Mouse (Mus musculus) intestine, embryonic 15.5 days (tissue): Measurements from ENCODE around the gene Clasp2. TPM values are rescaled to one million over a fixed set of nuclear protein-coding genes. Genes with fewer than 3 reads are reported as not detected.
"Not testable (repeated sequence)": the region's sequence is repeated elsewhere in the genome, so short reads cannot be mapped to it uniquely, and the experiment has no call there.

ENCODE experiments used
- ATAC-seq: fragments of 200-750 bp; cut with Nextera tagmentation; 2 replicates; pipeline ENCODE4 v1.8.0; 2017; ENCODE audit warnings: moderate TSS enrichment, moderate library complexity
- H3K27ac ChIP-seq: fragments of 300-500 bp; sonication (generic); 2 replicates; pipeline ENCODE4 v1.5.1; 2015; ENCODE audit warnings: mild to moderate bottlenecking, inconsistent platforms
- H3K27me3 ChIP-seq: fragments of 300-500 bp; sonication (generic); replicated peaks from 2 replicates; pipeline ENCODE4 v1.6.1; 2015; ENCODE audit warnings: inconsistent platforms
- H3K36me3 ChIP-seq: fragments of 300-500 bp; sonication (generic); 2 replicates; pipeline ENCODE4 v1.6.1; 2015; ENCODE audit warnings: inconsistent platforms
- H3K4me1 ChIP-seq: fragments of 300-500 bp; sonication (generic); replicated peaks from 2 replicates; pipeline ENCODE4 v1.6.1; 2015; ENCODE audit warnings: inconsistent platforms
- H3K4me2 ChIP-seq: fragments of 300-500 bp; sonication (generic); replicated peaks from 2 replicates; pipeline ENCODE4 v1.6.1; 2015; ENCODE audit warnings: mild to moderate bottlenecking, inconsistent platforms
- H3K4me3 ChIP-seq: fragments of 300-500 bp; sonication (generic); replicated peaks from 2 replicates; pipeline ENCODE4 v1.5.1; 2015; ENCODE audit warnings: inconsistent platforms
- H3K9ac ChIP-seq: fragments of 300-500 bp; sonication (generic); 2 replicates; pipeline ENCODE4 v1.6.1; 2015; ENCODE audit warnings: inconsistent platforms
- H3K9me3 ChIP-seq: fragments of 300-500 bp; sonication (generic); 2 replicates; pipeline ENCODE4 v1.6.1; 2016; ENCODE audit warnings: inconsistent platforms
- WGBS: fragments of 180-500 bp; shearing (Covaris S2); methylation state at CpG from one replicate; pipeline ENCODE4 v1.1.7; 2015; 5-methylcytosine and 5-hydroxymethylcytosine counted together
- polyA plus RNA-seq: library from polyadenylated mRNA; unstranded; fragments of >200 nt; fragmentation: Nextera tagmentation; extraction: Ambion mirVana; gene quantifications from 2 replicates; pipeline ENCODE4 v1.2.1, GENCODE M21; 2015

The Clasp2 gene
- polyA plus RNA-seq, 1 experiment from 2014 or later = 22.5 TPM

- Histone ChIP-seq H3K36me3 (no peaks in the 10 kb centered on the region), H3K27ac (no peak overlapping the region), H3K4me3 (no peak overlapping the region), H3K9ac (no peak overlapping the region), H3K27me3 (no peaks in the 10 kb centered on the region), H3K9me3 (no peaks in the 10 kb centered on the region), H3K4me1 (no peaks in the 10 kb centered on the region), H3K4me2 (no peak overlapping the region)
- WGBS = 86% methylated on average over 6 of the region's 6 CpGs
- peak; percentile 80 for ATAC-seq
Measured at GRCm38 (mm10) chr9:113762389-113762788, 21.1 kb downstream of the Clasp2 start.

GRCm38 (mm10) chr9:113763123-113763522, 21.9 kb downstream of the Clasp2 start:
- Histone ChIP-seq H3K4me1 (no peaks in the 10 kb centered on the region), H3K36me3 (no peaks in the 10 kb centered on the region), H3K27ac (no peak overlapping the region), H3K9ac (no peak overlapping the region), H3K9me3 (no peaks in the 10 kb centered on the region), H3K27me3 (no peaks in the 10 kb centered on the region), H3K4me3 (no peak overlapping the region), H3K4me2 (no peak overlapping the region)
- WGBS = 65% methylated on average over 4 of the region's 4 CpGs
- ATAC-seq = peak; percentile 69; the same call in 1 of the 2 replicates

GRCm38 (mm10) chr9:113770640-113771039, 29.4 kb downstream of the Clasp2 start:
- Histone ChIP-seq H3K4me1 (no peaks in the 10 kb centered on the region), H3K27ac (no peak overlapping the region), H3K36me3 (0 out of 2 replicates have a peak, but pooled peaks cover 3% of the 10 kb centered on the region), H3K9me3 (no peaks in the 10 kb centered on the region), H3K9ac (no peak overlapping the region), H3K4me2 (no peak overlapping the region), H3K4me3 (no peak overlapping the region), H3K27me3 (no peaks in the 10 kb centered on the region)
- WGBS = 75% methylated on average over 4 of the region's 4 CpGs
- ATAC-seq = no peak

- ATAC-seq = no peak
- no peak overlapping the region for H3K9ac ChIP-seq
- H3K4me2 ChIP-seq = no peak overlapping the region
- no peak overlapping the region for H3K4me3 ChIP-seq
- no peak overlapping the region for H3K27ac ChIP-seq
- no peaks in the 10 kb centered on the region for H3K36me3 ChIP-seq
- no peaks in the 10 kb centered on the region for H3K27me3 ChIP-seq
- WGBS = 82% methylated on average over 3 of the region's 3 CpGs
- no peaks in the 10 kb centered on the region for H3K4me1 ChIP-seq
- no peaks in the 10 kb centered on the region for H3K9me3 ChIP-seq
Measured at GRCm38 (mm10) chr9:113780863-113781262, 39.6 kb downstream of the Clasp2 start.

- H3K9ac ChIP-seq = no peak overlapping the region
- 51% methylated on average over 4 of the region's 4 CpGs for WGBS
- H3K9me3 ChIP-seq = no peaks in the 10 kb centered on the region
- no peak for ATAC-seq
- no peaks in the 10 kb centered on the region for H3K36me3 ChIP-seq
- H3K4me3 ChIP-seq = no peak overlapping the region
- H3K4me1 ChIP-seq = no peaks in the 10 kb centered on the region
- no peak overlapping the region for H3K4me2 ChIP-seq
- H3K27ac ChIP-seq = no peak overlapping the region
- H3K27me3 ChIP-seq = no peaks in the 10 kb centered on the region
Measured at GRCm38 (mm10) chr9:113782362-113783005, 41.2 kb downstream of the Clasp2 start.

- ATAC-seq = no peak
- WGBS = 56% methylated on average over 5 of the region's 5 CpGs
- Histone ChIP-seq H3K4me3 (no peak overlapping the region), H3K27ac (no peak overlapping the region), H3K27me3 (no peaks in the 10 kb centered on the region), H3K4me1 (no peaks in the 10 kb centered on the region), H3K9me3 (no peaks in the 10 kb centered on the region), H3K36me3 (no peaks in the 10 kb centered on the region), H3K9ac (no peak overlapping the region), H3K4me2 (no peak overlapping the region)
Measured at GRCm38 (mm10) chr9:113783674-113784073, 42.4 kb downstream of the Clasp2 start.

- not testable (repeated sequence) for H3K9ac ChIP-seq, ATAC-seq, H3K4me3 ChIP-seq, H3K9me3 ChIP-seq, H3K4me1 ChIP-seq, H3K27ac ChIP-seq, H3K27me3 ChIP-seq, H3K36me3 ChIP-seq, H3K4me2 ChIP-seq
- WGBS = 54% methylated on average over 4 of the region's 6 CpGs
Measured at GRCm38 (mm10) chr9:113789283-113789682, 48.0 kb downstream of the Clasp2 start.

- Histone ChIP-seq H3K9ac (peak overlapping the region; percentile 40), H3K4me2 (peak overlapping the region; percentile 55), H3K27me3 (no peaks in the 10 kb centered on the region), H3K4me1 (peaks cover 8% of the 10 kb centered on the region), H3K4me3 (peak overlapping the region; percentile 34), H3K27ac (peak overlapping the region; percentile 57), H3K36me3 (no peaks in the 10 kb centered on the region), H3K9me3 (no peaks in the 10 kb centered on the region)
- 3% methylated on average over 17 of the region's 17 CpGs for WGBS
- peak; percentile 93 for ATAC-seq
Measured at GRCm38 (mm10) chr9:113792651-113793512, 51.6 kb downstream of the Clasp2 start.

- no peak for ATAC-seq
- Histone ChIP-seq H3K9ac (peak overlapping the region; percentile 40), H3K9me3 (no peaks in the 10 kb centered on the region), H3K36me3 (no peaks in the 10 kb centered on the region), H3K27ac (0 out of 2 replicates have a peak overlapping the region, but pooled peaks have one; percentile 29), H3K4me2 (peak overlapping the region; percentile 55), H3K27me3 (no peaks in the 10 kb centered on the region), H3K4me1 (peaks cover 8% of the 10 kb centered on the region), H3K4me3 (peak overlapping the region; percentile 34)
- WGBS = 54% methylated on average over 3 of the region's 3 CpGs
Measured at GRCm38 (mm10) chr9:113793513-113793905, 52.2 kb downstream of the Clasp2 start.

GRCm38 (mm10) chr9:113793966-113794365, 52.7 kb downstream of the Clasp2 start:
- no peak for ATAC-seq
- H3K27me3 ChIP-seq = no peaks in the 10 kb centered on the region
- 84% methylated on average over 2 of the region's 2 CpGs for WGBS
- no peaks in the 10 kb centered on the region for H3K36me3 ChIP-seq
- H3K9me3 ChIP-seq = no peaks in the 10 kb centered on the region
- H3K9ac ChIP-seq = no peak overlapping the region
- H3K4me2 ChIP-seq = no peak overlapping the region
- no peak overlapping the region for H3K4me3 ChIP-seq
- no peak overlapping the region for H3K27ac ChIP-seq
- peaks cover 8% of the 10 kb centered on the region for H3K4me1 ChIP-seq

GRCm38 (mm10) chr9:113797206-113797605, 55.9 kb downstream of the Clasp2 start:
- no peak for ATAC-seq
- Histone ChIP-seq H3K4me1 (peaks cover 8% of the 10 kb centered on the region), H3K36me3 (no peaks in the 10 kb centered on the region), H3K4me2 (no peak overlapping the region), H3K9me3 (no peaks in the 10 kb centered on the region), H3K27ac (no peak overlapping the region), H3K4me3 (no peak overlapping the region), H3K27me3 (no peaks in the 10 kb centered on the region), H3K9ac (no peak overlapping the region)
- WGBS = 84% methylated on average over 5 of the region's 5 CpGs

- 91% methylated on average over 3 of the region's 3 CpGs for WGBS
- no peaks in the 10 kb centered on the region for H3K36me3 ChIP-seq
- H3K4me2 ChIP-seq = no peak overlapping the region
- H3K27ac ChIP-seq = no peak overlapping the region
- H3K4me3 ChIP-seq = no peak overlapping the region
- H3K27me3 ChIP-seq = no peaks in the 10 kb centered on the region
- H3K4me1 ChIP-seq = no peaks in the 10 kb centered on the region
- ATAC-seq = no peak
- H3K9ac ChIP-seq = no peak overlapping the region
- no peaks in the 10 kb centered on the region for H3K9me3 ChIP-seq
Measured at GRCm38 (mm10) chr9:113800671-113801070, 59.4 kb downstream of the Clasp2 start.
